Mouse (Mus musculus) kidney, adult 2 months (tissue): ENCODE data around the gene Oit3. TPM values are rescaled to one million over a fixed set of nuclear protein-coding genes. Genes with fewer than 3 reads are reported as not detected.
"Not testable (repeated sequence)": the region's sequence is repeated elsewhere in the genome, so short reads cannot be mapped to it uniquely, and the experiment has no call there.

Experiments
- DNase-seq: peaks from one replicate; pipeline ENCODE4 v3.0.0; 2021
- H3K27ac ChIP-seq: fragments of 200-500 bp; 2 replicates; pipeline ENCODE4 v1.5.1; 2012; ENCODE audit warnings: low read depth, low read length, control low read depth, inconsistent platforms; ENCODE audit not compliant: insufficient read depth
- H3K27me3 ChIP-seq: fragments of 200-500 bp; replicated peaks from 2 replicates; pipeline ENCODE4 v1.6.1; 2012; ENCODE audit warnings: mild to moderate bottlenecking, moderate library complexity, low read length, inconsistent platforms; ENCODE audit not compliant: control insufficient read depth, insufficient read depth
- H3K36me3 ChIP-seq: fragments of 200-500 bp; 2 replicates; pipeline ENCODE4 v1.6.1; 2012; ENCODE audit warnings: mild to moderate bottlenecking, moderate library complexity, low read length, inconsistent platforms; ENCODE audit not compliant: control insufficient read depth, insufficient read depth
- H3K4me1 ChIP-seq: fragments of 200-500 bp; 2 replicates; pipeline ENCODE4 v1.6.1; 2011; ENCODE audit warnings: low read length; ENCODE audit not compliant: control insufficient read depth, insufficient read depth
- H3K4me3 ChIP-seq: fragments of 200-500 bp; 2 replicates; pipeline ENCODE4 v1.5.1; 2011; ENCODE audit warnings: mild to moderate bottlenecking, low read depth, low read length, control low read depth; ENCODE audit not compliant: insufficient read depth
- CTCF ChIP-seq: fragments of 200-500 bp; conservative IDR thresholded peaks from 2 replicates; pipeline ENCODE4 v1.5.1; 2011; ENCODE audit warnings: low read depth, mild to moderate bottlenecking, control low read depth, low read length, moderate library complexity, mixed read lengths; ENCODE audit not compliant: insufficient read depth, insufficient read length
- POLR2A ChIP-seq: fragments of 200-500 bp; IDR thresholded peaks from one replicate; pipeline ENCODE4 v1.6.1; 2011; ENCODE audit warnings: low read depth, low read length, control low read depth
- WGBS: fragments of 180-500 bp; shearing (Covaris S2); methylation state at CpG from one replicate; pipeline ENCODE4 v1.1.7; 2018; 5-methylcytosine and 5-hydroxymethylcytosine counted together
- polyA plus RNA-seq: library from polyadenylated mRNA; depleted of rRNA; stranded (reverse); fragments of >200 nt; gene quantifications from 2 replicates; pipeline ENCODE4 v1.2.3, GENCODE M21; 2012

Oit3 gene
- polyA plus RNA-seq, 1 experiment: 1.4 TPM

- no peak for TF ChIP-seq POLR2A
- no peak for TF ChIP-seq CTCF
- 79% methylated on average over 3 of the region's 3 CpGs for WGBS
- Histone ChIP-seq H3K4me3 (no peak overlapping the region), H3K27ac (no peak overlapping the region), H3K4me1 (no peaks in the 10 kb centered on the region), H3K36me3 (no peaks in the 10 kb centered on the region), H3K27me3 (no peaks in the 10 kb centered on the region)
- DNase-seq: no peak
Measured at GRCm38 (mm10) chr10:59416623-59417022, 25.0 kb downstream of the Oit3 start.

- 92% methylated on average over 4 of the region's 4 CpGs for WGBS
- no peak; the same call in 1 of the 2 replicates for TF ChIP-seq CTCF
- no peak for TF ChIP-seq POLR2A
Measured at GRCm38 (mm10) chr10:59413711-59414110, 27.9 kb downstream of the Oit3 start.

GRCm38 (mm10) chr10:59410264-59410663 lies 31.3 kb downstream of the Oit3 start:
- no peaks in the 10 kb centered on the region for H3K27me3 ChIP-seq
- WGBS: 62% methylated on average over 12 of the region's 12 CpGs
- no peak overlapping the region for H3K4me3 ChIP-seq
- no peak for DNase-seq
- no peak for TF ChIP-seq CTCF
- TF ChIP-seq POLR2A: no peak
- H3K4me1 ChIP-seq: no peaks in the 10 kb centered on the region
- no peaks in the 10 kb centered on the region for H3K36me3 ChIP-seq
- no peak overlapping the region for H3K27ac ChIP-seq

More at GRCm38 (mm10) chr10:59413711-59414110, 27.9 kb downstream of the Oit3 start:
- DNase-seq: no peak
- H3K4me1 ChIP-seq: no peaks in the 10 kb centered on the region
- no peak overlapping the region for H3K27ac ChIP-seq
- H3K27me3 ChIP-seq: no peaks in the 10 kb centered on the region
- no peaks in the 10 kb centered on the region for H3K36me3 ChIP-seq
- no peak overlapping the region for H3K4me3 ChIP-seq

- Histone ChIP-seq H3K27ac (no peak overlapping the region), H3K27me3 (no peaks in the 10 kb centered on the region), H3K4me3 (no peak overlapping the region), H3K36me3 (no peaks in the 10 kb centered on the region), H3K4me1 (no peaks in the 10 kb centered on the region)
- TF ChIP-seq POLR2A (no peak), CTCF (no peak)
- 24% methylated on average over 6 of the region's 6 CpGs for WGBS
- no peak for DNase-seq
Measured at GRCm38 (mm10) chr10:59408499-59408898, 33.1 kb downstream of the Oit3 start.

- Histone ChIP-seq H3K36me3 (no peaks in the 10 kb centered on the region), H3K4me1 (no peaks in the 10 kb centered on the region), H3K27ac (no peak overlapping the region), H3K27me3 (no peaks in the 10 kb centered on the region), H3K4me3 (no peak overlapping the region)
- 85% methylated on average over 10 of the region's 10 CpGs for WGBS
- DNase-seq: no peak
- TF ChIP-seq POLR2A (no peak), CTCF (no peak)
Measured at GRCm38 (mm10) chr10:59403793-59404149, 37.8 kb downstream of the Oit3 start.

GRCm38 (mm10) chr10:59402899-59403792 lies 38.4 kb downstream of the Oit3 start, which contains the start of gene Pla2g12b:
Gene Pla2g12b (plus strand): TSS chr10:59403660.
- 68% methylated on average over 21 of the region's 21 CpGs for WGBS
- TF ChIP-seq POLR2A (no peak), CTCF (no peak)
- Histone ChIP-seq H3K4me3 (no peak within 1 kb of the TSS), H3K4me1 (no peaks in the 10 kb centered on the region), H3K27ac (no peak within 1 kb of the TSS), H3K36me3 (no peaks in the 10 kb centered on the region), H3K27me3 (no peaks in the 10 kb centered on the region)
- no peak for DNase-seq

- not testable (repeated sequence) for H3K36me3 ChIP-seq, H3K4me3 ChIP-seq, DNase-seq, H3K4me1 ChIP-seq, H3K27me3 ChIP-seq, H3K27ac ChIP-seq
- 96% methylated on average over 13 of the region's 25 CpGs for WGBS
Measured at GRCm38 (mm10) chr10:59395461-59395860, 46.1 kb downstream of the Oit3 start, which contains the start of gene Gm10273. Gene Gm10273 (plus strand): TSS chr10:59395632.
